Mouse (Mus musculus) frontal cortex, adult (tissue): Measurements from ENCODE around the gene Gpc5.
A peak's percentile ranks its signal among the peaks of the same experiment; 100 is the strongest.
"Not testable (repeated sequence)": the region's sequence is repeated elsewhere in the genome, so short reads cannot be mapped to it uniquely, and the experiment has no call there.

Experiments used
- ATAC-seq: cut with Nextera tagmentation; 2 replicates; pipeline ENCODE4 v1.9.2; 2017; ENCODE audit warnings: mild to moderate bottlenecking, moderate library complexity, mixed read lengths; ENCODE audit not compliant: low TSS enrichment

The Gpc5 gene

GRCm38 (mm10) chr14:115092081-115092480 lies at the start of gene Gpc5:
Gene Gpc5 (plus strand): TSS chr14:115092215.
- peak; percentile 97 for ATAC-seq

DNA sequence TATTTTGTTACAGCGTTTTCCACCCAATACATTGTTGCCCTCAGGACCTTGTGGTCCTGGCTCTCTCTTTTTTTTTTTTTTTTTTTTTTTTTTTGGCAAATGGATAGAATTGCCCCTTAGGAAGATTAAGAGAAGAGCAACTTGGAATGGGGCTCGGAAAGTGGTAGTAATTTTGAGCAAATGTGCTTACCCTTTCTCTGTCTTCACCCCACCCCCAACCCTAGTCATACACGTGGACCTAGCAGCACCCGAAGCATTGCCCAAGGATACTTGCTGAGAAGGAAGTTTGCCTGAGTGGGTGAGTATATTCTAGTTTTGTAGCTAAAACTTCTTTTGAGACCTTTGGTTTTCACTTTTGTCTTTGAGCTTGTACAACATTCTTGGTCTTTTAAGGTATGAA lies 49.4 kb upstream of the Gpc5 start:
- no peak for ATAC-seq

DNA sequence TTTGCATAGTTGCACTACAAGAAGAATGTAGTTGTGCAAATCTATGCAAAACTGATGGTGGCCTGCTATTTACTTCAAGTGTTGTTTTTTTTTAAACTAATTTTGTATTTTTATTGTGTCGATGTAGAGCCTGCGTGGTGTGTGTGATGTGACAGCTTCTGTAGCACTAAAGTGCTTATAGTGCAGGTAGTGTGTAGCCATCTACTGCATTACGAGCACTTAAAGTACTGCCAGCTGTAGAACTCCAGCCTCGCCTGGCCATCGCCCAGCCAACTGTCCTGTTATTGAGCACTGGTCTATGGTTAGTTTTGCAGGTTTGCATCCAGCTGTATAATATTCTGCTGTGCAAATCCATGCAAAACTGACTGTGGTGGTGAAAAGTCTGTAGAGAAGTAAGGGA lies 48.0 kb upstream of the Gpc5 start:
- ATAC-seq = no peak

- ATAC-seq = no peak
These were observed 46.3 kb upstream of the Gpc5 start for GRCm38 (mm10) chr14:115045712-115046111.

GRCm38 (mm10) chr14:115047316-115047715 lies 44.7 kb upstream of the Gpc5 start:
- no peak for ATAC-seq

GRCm38 (mm10) chr14:115047990-115048862 lies 43.8 kb upstream of the Gpc5 start:
- ATAC-seq = no peak

- ATAC-seq = no peak
These were observed 43.0 kb upstream of the Gpc5 start for GRCm38 (mm10) chr14:115048863-115049566.

GRCm38 (mm10) chr14:115049831-115050230 lies 42.2 kb upstream of the Gpc5 start:
- no peak for ATAC-seq

DNA sequence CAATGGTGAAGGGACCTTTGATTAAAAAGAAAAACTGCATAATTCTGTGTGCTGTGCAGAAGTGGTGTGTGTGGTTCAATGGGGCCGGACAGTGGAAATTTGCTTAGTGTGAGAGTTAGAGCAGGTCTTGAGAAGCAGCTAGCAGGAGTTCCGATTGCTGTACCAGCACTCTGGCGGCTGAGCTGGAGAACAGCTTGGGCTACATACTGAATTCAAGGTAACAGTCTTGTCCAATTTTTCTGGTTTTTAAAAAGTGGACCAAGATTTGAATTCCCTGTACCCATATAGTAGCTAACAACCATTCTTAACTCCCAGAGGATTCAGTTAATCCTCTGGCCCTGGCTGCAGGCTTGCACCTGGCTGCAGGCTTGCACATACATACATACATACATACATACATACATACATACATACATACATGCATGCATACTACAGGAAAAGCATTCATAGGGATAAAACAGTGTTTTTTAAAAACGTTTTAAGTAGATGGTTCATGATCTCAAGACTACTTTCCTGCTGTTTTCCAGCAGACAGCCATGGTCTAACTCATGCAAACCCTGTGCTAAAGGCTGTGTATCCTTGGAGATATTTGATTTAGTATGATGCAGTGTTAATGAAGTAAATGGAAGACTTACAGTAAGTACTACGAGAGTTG lies 40.8 kb upstream of the Gpc5 start:
- ATAC-seq = no peak

- ATAC-seq = no peak
These were observed 39.6 kb upstream of the Gpc5 start for GRCm38 (mm10) chr14:115052371-115052770.

- ATAC-seq = no peak
These were observed 37.8 kb upstream of the Gpc5 start for GRCm38 (mm10) chr14:115054252-115054651.

- ATAC-seq = no peak
These were observed 34.5 kb upstream of the Gpc5 start for GRCm38 (mm10) chr14:115057524-115057923.

GRCm38 (mm10) chr14:115066164-115066563 lies 25.9 kb upstream of the Gpc5 start:
- ATAC-seq = not testable (repeated sequence)

GRCm38 (mm10) chr14:115070534-115070933 lies 21.5 kb upstream of the Gpc5 start:
- ATAC-seq = peak; percentile 99

DNA sequence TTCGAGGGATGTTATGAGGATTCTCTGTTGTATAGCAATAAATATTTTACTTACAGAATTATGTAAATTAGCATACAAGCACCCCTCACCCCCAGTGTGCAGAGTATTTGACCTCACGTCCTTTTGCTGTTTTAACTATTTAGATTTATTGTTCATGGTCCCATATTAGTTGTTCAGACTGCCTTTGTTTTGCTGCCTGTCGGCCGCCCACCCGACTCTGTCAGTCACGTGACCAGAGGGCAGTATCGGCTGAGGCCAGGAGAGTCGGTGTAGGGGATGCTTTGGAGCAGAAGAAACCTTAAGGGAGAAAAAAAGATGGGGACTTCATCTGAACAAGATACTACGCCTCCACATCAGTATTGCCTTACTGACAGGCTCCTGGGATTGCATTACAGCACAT lies 14.7 kb upstream of the Gpc5 start:
- ATAC-seq = no peak

- ATAC-seq = peak; percentile 57; the same call in 1 of the 2 replicates
These were observed 14.0 kb upstream of the Gpc5 start for GRCm38 (mm10) chr14:115078064-115078463.

DNA sequence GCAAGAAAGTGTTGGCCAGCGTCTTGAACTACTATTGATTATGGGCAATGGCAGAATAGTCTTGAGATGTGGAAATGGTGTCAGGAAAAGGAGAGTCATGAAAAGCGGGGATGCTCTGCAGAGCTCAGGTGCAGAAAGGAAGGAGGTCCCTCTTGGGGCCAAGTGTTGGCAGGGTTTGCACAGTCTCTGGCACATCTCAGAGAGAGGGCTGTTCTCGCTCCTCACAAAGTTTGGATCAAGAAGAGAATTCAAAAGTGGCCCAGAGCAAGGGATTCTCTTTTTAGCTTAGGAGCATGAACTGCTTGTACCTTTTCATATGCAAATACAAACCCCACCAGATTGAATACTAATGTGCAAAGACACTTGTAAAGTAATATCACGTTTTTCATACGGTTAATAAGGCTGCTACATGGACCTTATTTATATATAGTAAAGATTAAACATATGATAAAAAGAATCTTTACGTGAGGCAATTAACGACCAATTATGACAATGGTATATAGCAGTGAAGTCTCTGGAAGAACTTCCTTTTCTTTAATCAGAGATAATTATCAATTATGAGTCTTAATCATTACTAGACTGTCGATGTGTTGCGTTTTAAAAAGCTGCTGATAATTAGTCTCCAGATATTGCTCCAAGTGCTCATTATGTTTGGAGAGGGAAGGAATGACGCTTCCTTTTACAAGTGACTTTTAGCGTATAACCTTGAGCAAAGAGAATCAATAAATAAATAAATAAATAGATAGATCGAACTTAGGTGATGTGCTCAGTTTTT lies 10.1 kb upstream of the Gpc5 start:
- no peak for ATAC-seq

DNA sequence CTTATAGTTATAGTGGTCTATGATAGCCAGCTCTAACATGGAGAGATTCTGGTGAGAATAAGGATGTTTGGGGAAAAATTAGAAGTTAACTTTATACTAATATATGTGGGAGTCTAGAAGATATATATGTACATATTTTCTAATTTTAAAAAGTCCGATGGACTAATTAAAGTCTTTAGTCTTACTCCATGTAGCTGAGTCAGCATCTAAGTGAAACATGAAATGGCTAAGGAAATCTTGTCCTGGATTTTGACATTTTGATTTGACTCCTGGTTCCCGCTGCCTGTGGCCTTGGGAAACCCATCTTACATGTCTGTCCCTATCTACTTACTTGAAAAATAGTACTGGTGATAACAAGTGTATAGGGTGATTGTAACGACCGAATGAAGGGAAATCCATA lies 1.5 kb upstream of the Gpc5 start:
- no peak for ATAC-seq

DNA sequence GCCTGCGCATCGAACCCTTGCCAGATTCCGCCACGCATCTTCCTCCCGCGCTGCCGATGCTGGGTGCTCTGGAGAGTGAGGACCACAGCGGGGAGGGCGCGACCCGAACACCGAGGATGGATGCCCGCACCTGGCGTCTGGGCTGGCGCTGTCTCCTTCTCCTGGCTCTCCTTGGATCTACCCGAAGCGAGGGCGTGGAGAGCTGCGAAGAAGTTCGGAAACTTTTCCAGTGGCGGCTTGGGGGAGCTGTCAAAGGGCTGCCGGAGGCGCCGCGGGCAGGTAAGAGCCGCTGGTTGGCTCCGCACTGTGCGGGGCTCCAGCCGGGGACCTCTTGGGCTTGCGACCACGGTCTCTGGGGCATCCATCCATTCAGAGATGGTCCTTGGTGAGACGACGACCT lies 495 bp downstream of the Gpc5 start:
- peak; percentile 69 for ATAC-seq

GRCm38 (mm10) chr14:115092952-115093351 lies 937 bp downstream of the Gpc5 start:
- no peak for ATAC-seq

DNA sequence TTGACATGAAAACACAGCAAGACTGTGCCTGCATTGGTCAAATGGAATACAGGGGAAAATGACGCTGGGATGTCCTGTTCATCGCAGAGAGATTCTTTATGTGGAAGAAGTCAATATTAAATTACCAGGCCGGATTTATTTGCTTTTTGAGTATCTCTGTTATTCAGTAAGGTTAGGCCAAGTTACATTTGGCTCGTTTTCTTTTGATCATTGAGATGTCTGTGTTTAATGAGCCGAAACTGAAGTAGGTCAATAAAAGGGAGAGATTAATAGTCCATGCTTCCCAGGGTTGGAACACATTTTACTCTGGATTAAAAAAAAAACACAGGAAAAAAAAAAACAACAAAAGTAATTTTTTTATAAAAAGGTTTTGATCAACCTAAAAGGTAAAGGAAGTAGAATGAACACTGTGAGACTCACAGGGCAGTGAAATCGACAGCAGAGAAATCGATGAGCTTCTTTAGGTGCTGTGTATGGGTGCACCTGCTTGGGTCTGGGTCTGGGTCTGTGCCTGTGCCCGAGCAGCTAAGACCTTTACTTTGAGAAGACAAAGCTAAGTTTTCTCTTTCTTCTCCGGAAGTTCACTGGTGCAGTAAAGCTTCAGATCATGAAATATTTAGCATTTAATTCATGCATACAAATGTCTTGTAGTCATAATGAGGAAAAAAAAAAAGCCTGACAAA lies 8.7 kb downstream of the Gpc5 start:
- no peak for ATAC-seq
